Mouse (Mus musculus) urinary bladder, adult 18-20 months (tissue): ENCODE data around the gene AC129217.1.

ENCODE experiments used
- DNase-seq, 2 experiments: peaks; one replicate each; pipeline ENCODE4 v3.0.0; 2022; ENCODE audit warnings: low spot score in 2 of 2, mixed read lengths in 2 of 2

AC129217.1 gene

DNA sequence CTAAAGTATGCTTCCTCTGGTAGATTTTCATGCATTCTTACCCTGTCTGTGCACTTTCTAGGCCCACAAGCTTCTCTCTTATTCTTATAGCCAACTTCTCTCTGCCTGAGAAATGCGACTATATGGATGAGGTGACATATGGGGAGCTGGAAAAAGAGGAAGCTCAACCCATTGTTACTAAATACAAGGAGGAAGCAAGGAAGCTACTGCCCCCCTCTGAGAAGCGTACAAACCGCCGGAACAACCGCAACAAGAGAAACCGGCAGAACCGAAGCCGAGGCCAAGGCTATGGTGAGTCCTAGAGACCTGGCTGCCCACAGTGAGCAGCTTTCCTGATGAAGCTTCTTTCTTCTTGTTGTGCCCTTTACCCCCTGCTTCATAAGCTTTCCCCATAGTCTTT, at the start of gene AC129217.1:
Gene AC129217.1, plus strand, starts transcription at position 114 of the 400 bp plus-strand sequence.
- DNase-seq: no peak

DNA sequence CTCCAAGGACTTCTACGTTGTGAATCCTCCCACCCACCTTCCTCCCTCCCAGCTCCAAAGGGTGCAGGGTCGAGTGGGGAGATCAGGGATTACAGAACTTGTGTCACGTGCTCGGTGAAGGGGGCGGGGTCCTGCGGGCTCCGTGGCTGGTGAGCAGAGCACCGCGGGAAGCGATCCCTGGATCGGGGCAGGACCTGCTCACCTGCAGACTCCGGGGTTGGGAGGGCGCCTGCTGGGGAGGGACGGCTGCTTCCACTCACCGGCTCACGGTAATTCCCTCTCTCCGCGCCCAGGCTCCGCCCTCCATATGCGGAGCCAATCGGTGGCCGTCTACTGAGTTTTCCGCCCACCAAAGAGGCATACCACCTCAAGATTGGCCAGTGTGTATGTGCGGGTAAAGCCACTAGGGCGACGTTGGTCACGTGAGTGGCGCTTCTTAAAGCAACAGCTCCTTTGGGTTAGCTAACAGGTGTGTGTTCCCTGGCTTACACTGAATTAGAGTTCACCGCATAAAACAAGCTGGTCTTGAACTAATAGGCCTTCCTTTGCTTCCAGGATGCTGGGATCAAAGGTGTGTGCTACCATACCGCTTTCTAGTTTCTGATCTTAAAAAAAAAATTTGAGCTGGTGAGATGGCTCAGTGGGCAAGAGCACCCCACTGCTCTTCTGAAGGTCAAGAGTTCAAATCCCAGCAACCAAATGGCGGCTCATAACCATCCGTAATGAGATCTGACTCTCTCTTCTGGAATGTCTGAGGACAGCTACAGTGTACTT, 43.4 kb upstream of the AC129217.1 start, which contains the start of gene Taf6l:
Gene Taf6l, minus strand, starts transcription at position 410 of the 774 bp plus-strand sequence.
- DNase-seq: peak; percentile 81 to 85

GRCm38 (mm10) chr19:8788521-8788920, 41.1 kb upstream of the AC129217.1 start:
- no peak for DNase-seq

DNA sequence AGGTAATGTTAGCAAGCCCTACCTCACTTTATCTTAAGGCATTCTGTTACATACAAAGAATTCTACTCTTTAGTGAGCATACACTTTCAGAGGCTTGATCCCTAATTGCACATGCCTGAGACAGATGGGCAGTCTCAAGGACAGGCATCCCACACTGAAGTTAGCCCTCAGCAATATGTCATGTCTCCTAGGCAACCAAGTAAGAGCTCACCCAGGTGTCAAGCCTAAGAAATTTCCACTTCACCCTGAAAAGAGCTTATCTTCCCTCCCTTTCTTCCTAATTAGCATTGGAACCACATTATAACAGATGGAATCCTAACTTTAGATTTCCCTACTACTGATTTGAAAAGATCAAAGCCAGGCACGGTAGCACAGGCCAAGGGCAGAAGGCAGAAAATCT, 40.4 kb upstream of the AC129217.1 start:
- DNase-seq: no peak

- DNase-seq: no peak
Measured at GRCm38 (mm10) chr19:8790171-8790570, 39.4 kb upstream of the AC129217.1 start.

- peak; percentile 64 to 87 for DNase-seq
Measured at GRCm38 (mm10) chr19:8798264-8798946, 31.2 kb upstream of the AC129217.1 start, which contains the start of gene Polr2g. Gene Polr2g (minus strand): TSS chr19:8798577.

GRCm38 (mm10) chr19:8798947-8799315, 30.6 kb upstream of the AC129217.1 start:
- DNase-seq: no peak

DNA sequence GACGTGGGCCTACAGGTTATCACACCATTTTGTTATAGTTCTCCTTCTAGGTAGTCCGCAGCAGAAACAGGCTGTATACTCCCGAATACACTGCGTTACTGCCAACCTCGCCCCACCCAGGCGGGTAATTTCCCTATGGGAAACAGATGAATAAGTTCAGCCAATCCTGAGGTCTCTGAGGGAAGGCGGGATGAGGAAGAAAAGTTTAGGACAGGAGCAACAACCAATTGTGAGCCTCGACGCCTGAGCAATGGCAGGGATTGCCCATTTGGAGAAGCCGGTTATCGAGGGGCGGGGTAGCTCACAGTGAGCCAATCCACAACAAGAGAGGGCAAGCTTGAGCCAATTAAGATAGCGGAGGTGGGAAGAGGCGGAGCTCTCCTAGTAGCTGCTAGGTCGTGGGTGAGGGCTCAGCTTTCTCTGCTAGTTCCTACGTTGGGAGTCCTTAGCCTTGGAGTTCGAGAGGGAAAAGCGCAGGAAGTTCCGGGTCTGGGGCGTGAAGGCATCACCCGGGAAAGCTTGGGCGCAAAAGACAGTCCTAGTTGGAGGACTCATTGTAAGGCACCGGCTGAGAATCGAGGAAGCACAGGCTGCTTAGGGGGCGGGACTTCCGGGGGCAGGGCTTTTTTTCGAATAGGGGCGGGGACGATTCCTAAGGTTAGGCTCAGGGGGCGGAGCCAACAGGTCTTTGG, 27.3 kb upstream of the AC129217.1 start, which contains the start of gene Zbtb3:
Gene Zbtb3, plus strand, starts transcription at position 426 of the 692 bp plus-strand sequence.
- DNase-seq: peak; percentile 81 to 94

DNA sequence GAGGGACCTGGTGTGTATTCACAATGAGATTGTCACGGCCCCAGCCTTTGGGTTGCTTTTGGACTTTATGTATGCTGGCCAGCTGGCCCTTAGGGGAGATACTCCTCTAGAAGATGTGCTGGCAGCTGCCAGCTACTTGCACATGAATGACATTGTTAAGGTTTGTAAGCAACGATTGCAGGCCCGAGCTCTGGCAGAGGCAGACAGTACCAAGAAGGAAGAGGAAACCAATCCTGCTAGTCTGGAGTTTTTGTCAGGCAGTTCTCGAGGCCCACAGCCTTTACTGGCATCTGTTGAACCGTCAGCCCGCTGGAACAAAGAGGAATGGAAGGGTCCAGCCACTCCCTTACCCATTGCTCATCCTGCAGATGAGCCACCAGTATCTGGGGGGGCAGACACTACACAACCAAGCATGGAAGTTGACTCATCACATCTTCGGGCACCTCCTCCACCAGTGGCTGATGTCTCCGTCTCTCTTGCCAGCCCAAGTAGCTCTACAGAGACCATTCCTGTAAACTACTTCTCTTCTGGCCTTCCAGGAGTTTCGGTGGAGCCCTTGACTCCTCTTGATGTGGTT, 26.3 kb upstream of the AC129217.1 start:
- DNase-seq: no peak

DNA sequence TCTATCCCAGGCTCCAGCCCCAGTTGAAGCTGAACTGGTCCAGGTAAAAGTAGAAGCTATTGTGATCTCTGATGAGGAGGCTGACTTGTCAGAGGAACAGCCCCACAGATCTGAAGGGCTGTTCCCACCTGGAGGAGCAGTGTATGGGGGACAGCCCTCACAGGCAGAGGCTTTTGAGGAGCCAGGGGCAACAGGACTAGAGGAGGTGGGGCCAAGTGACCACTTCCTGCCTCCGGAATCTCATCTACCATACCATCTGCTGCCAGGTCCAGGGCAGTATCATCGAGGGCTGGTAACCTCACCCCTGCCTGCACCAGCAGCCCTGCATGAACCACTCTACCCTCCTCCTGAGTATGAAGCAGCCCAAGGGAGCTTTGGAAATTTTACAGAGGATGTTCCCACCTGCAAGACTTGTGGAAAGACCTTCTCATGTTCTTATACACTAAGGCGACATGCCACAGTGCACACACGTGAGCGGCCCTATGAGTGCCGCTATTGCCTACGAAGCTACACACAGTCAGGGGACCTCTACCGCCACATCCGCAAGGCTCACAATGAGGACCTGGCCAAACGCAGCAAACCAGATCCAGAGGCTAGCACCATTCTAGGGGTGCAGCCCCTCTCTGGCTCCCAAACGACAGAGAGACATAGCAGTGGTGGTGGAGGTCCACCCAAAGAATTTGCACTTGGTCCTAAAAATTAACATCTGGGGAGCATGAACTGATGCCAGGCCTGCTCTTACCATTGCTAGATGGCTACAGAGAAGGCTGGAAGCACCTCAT, 25.5 kb upstream of the AC129217.1 start:
- no peak for DNase-seq

- DNase-seq: no peak
Measured at GRCm38 (mm10) chr19:8806810-8807209, 22.8 kb upstream of the AC129217.1 start.

GRCm38 (mm10) chr19:8815812-8816211, 13.8 kb upstream of the AC129217.1 start:
- DNase-seq: no peak

DNA sequence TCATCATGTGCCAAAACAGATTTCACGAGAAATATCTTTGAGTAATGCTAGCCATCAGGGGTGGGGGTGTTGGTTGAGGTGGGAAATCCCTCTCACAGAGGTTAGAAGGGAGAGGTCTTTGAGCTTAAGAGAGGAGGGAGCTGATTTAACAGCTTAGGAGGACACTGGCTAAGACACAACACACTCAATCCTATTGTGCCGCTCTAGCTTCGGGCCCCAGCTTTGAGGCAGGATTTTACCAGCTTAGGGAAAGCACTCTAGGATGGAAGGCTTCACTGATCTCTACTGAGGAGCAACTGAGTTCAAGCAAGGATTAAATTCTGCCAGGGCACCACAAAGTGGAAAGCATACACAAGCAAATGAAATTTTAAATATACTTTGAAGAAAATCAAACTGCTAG, 12.6 kb upstream of the AC129217.1 start:
- no peak for DNase-seq

GRCm38 (mm10) chr19:8818301-8818798, 11.2 kb upstream of the AC129217.1 start:
- DNase-seq: no peak

GRCm38 (mm10) chr19:8818801-8819595, 10.6 kb upstream of the AC129217.1 start, which contains the start of gene Ttc9c:
Gene Ttc9c (minus strand): TSS chr19:8819333.
- DNase-seq: peak; percentile 84 to 96

GRCm38 (mm10) chr19:8819596-8820423, 9.8 kb upstream of the AC129217.1 start, which contains the start of gene Hnrnpul2:
Gene Hnrnpul2 (plus strand): TSS chr19:8820010.
- peak; percentile 94 to 98 for DNase-seq

DNA sequence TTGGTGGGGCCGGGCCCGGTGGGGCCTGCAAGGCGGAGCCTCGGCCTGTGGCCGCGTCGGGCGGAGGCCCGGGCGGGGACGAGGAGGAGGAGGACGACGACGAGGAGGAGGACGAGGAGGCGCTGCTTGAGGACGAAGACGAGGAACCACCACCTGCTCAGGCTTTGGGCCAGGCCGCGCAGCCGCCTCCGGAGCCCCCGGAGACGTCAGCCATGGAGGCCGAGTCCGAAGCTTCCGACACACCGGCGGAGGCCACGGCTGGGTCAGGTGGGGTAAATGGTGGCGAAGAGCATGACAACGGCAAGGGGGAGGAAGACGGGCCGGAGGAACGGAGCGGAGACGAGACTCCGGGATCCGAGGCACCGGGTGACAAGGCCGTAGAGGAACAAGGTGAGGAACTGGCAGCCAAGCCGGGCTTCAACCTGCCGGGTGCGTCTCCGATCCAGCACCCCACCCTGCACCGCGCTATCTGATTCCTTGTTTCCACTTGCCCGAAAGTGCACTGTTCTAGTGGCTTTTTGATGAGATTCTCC, 9.1 kb upstream of the AC129217.1 start:
- peak in 1 of 2 experiments; percentile 22 for DNase-seq

DNA sequence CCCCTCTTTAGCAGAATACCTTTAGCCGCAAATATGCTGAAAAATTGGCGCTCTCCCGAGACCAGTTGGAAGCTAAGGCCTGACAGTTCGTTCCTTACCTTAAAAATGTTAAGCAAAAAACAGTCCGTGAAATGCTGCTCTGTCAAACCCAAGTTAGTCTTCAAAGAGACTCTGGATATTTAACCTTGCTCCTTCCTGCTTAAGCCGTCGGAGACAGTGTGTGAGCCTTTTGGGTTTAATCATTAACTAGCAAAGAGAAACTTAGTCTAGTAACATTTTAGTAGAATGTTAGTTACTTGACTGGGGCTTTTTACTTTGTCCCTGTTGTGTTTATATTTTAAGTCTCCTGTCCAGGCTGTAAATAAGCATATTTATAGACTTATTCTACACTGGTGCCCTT, 8.4 kb upstream of the AC129217.1 start:
- no peak for DNase-seq

- DNase-seq: no peak
Measured at GRCm38 (mm10) chr19:8822696-8823095, 6.9 kb upstream of the AC129217.1 start.
